Mouse (Mus musculus) E14TG2a.4 (cell line): ENCODE measurements around the gene Vasp.

ENCODE experiments used
- CTCF ChIP-seq: conservative IDR thresholded peaks from 2 replicates; pipeline ENCODE4 v1.5.1; 2014; ENCODE audit warnings: low read length
- POU5F1 ChIP-seq: IDR thresholded peaks from 2 replicates; pipeline ENCODE4 v1.6.1; 2014; ENCODE audit warnings: low read length, borderline replicate concordance

DNA sequence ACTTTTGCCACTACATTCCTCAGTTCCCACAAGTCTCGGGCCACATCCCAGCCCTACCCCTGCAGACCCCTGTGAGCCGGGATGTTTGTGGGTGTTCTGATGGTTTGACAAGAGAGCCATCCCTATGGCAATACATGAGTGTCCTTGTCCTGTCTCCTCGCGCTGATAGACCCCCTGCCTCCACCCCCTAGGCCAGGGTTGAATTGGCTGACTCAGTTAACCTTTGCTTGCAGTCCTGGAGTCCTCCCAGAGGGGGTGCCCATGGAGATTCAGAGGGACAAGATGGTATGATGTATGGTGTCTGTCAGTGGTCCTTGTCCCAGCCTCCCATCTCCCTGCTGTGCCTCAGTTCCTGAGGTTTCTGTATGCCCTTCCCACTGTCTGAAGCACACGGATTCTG lies 42.4 kb upstream of the Vasp start:
- TF ChIP-seq CTCF, result no peak
- no peak for TF ChIP-seq POU5F1
